Mouse (Mus musculus) liver, adult 2 months (tissue): ENCODE data around the gene Arhgef28.

Experiments used
- CTCF ChIP-seq: fragments of 200-500 bp; IDR thresholded peaks from 2 replicates; pipeline ENCODE4 v1.5.1; 2011; ENCODE audit warnings: low read depth, low read length, control low read depth
- POLR2A ChIP-seq: fragments of 200-500 bp; IDR thresholded peaks from 2 replicates; pipeline ENCODE4 v1.6.1; 2011; ENCODE audit warnings: low read length, control low read depth; ENCODE audit not compliant: insufficient read depth; ENCODE audit errors: extremely low read depth

DNA sequence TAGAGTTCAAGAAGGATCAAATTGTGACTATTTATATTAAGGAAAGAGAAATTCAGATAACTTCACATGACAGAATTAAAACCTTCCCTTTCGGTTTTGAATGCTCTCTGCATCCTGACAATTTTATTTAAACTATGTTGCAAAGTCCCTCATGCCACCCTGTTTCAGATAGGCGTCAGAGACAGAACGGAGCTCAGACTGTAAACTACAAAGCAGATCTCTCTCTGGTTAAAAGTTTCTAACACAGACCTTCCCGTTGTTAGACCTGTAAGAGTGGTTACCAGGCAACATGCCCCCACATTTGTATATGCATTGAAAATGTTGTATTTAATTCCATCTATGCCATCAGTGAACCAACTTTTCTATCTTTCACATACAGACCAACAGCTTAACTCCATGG, 246.1 kb downstream of the Arhgef28 start:
- TF ChIP-seq POLR2A (no peak), CTCF (no peak)
